Mouse (Mus musculus) gastrocnemius, adult 18-20 months (tissue): ENCODE data around the gene Tekt3. TPM values are rescaled to one million over a fixed set of nuclear protein-coding genes. Genes with fewer than 3 reads are reported as not detected.

ENCODE experiments used
- DNase-seq: peaks from one replicate; pipeline ENCODE4 v3.0.0; 2021; ENCODE audit warnings: low spot score
- long read RNA-seq, 2 experiments: library from polyadenylated mRNA; stranded (forward); transcript quantifications; one replicate each; pipeline ENCODE4 v2.0.0; 2021
- total RNA-seq, 2 experiments: library from RNA; stranded (reverse); gene quantifications; 2 replicates each; pipeline ENCODE4 v1.2.3; 2021

Gene Tekt3
- not detected for total RNA-seq
- long read RNA-seq, experiment 1: 0 reads
- long read RNA-seq, experiment 2: 0 reads

GRCm38 (mm10) chr11:63061446-63061845, at the start of gene Tekt3:
Gene Tekt3, plus strand, starts transcription at chr11:63061654.
- no peak for DNase-seq

- DNase-seq: no peak
Observed at GRCm38 (mm10) chr11:63017327-63018082, 43.9 kb upstream of the Tekt3 start.

GRCm38 (mm10) chr11:63018083-63018622, 43.3 kb upstream of the Tekt3 start:
- DNase-seq: no peak

- DNase-seq: no peak
Observed at GRCm38 (mm10) chr11:63020633-63021032, 40.8 kb upstream of the Tekt3 start.

- DNase-seq: no peak
Observed at GRCm38 (mm10) chr11:63021141-63021806, 40.2 kb upstream of the Tekt3 start.

GRCm38 (mm10) chr11:63023461-63023860, 38.0 kb upstream of the Tekt3 start:
- DNase-seq: peak; percentile 68

- no peak for DNase-seq
Observed at GRCm38 (mm10) chr11:63024136-63024535, 37.3 kb upstream of the Tekt3 start.

GRCm38 (mm10) chr11:63025476-63025875, 36.0 kb upstream of the Tekt3 start:
- DNase-seq: no peak

GRCm38 (mm10) chr11:63026651-63027141, 34.8 kb upstream of the Tekt3 start:
- DNase-seq: peak; percentile 88

- DNase-seq: no peak
Observed at GRCm38 (mm10) chr11:63028131-63028530, 33.3 kb upstream of the Tekt3 start.

- no peak for DNase-seq
Observed at GRCm38 (mm10) chr11:63029148-63029714, 32.2 kb upstream of the Tekt3 start.

- DNase-seq: peak; percentile 43
Observed at GRCm38 (mm10) chr11:63029721-63030120, 31.7 kb upstream of the Tekt3 start.

GRCm38 (mm10) chr11:63035420-63036211, 25.8 kb upstream of the Tekt3 start:
- no peak for DNase-seq

GRCm38 (mm10) chr11:63040002-63040661, 21.3 kb upstream of the Tekt3 start:
- no peak for DNase-seq

- DNase-seq: no peak
Observed at GRCm38 (mm10) chr11:63045771-63046170, 15.7 kb upstream of the Tekt3 start.

- no peak for DNase-seq
Observed at GRCm38 (mm10) chr11:63046380-63046779, 15.1 kb upstream of the Tekt3 start.

- no peak for DNase-seq
Observed at GRCm38 (mm10) chr11:63050362-63050932, 11.0 kb upstream of the Tekt3 start.

GRCm38 (mm10) chr11:63051041-63051440, 10.4 kb upstream of the Tekt3 start:
- DNase-seq: no peak

- no peak for DNase-seq
Observed at GRCm38 (mm10) chr11:63051996-63052395, 9.5 kb upstream of the Tekt3 start.

GRCm38 (mm10) chr11:63055596-63055995, 5.9 kb upstream of the Tekt3 start:
- no peak for DNase-seq
